Mouse (Mus musculus) adrenal gland, adult 2 months (tissue): ENCODE data around the gene Gm45716. TPM values are rescaled to one million over a fixed set of nuclear protein-coding genes. Genes with fewer than 3 reads are reported as not detected.

Experiments used
- DNase-seq: peaks from one replicate; pipeline ENCODE4 v3.0.0; 2021
- polyA plus RNA-seq: library from polyadenylated mRNA; depleted of rRNA; stranded (reverse); fragments of >200 nt; gene quantifications from 2 replicates; pipeline ENCODE4 v1.2.3, GENCODE M21; 2012
- total RNA-seq, 2 experiments: library from RNA; stranded (reverse); gene quantifications; 2 replicates each; pipeline ENCODE4 v1.2.3; 2021

Gene Gm45716
- total and polyA plus RNA-seq, 3 experiments, result 1.5 to 5.5 (median 3.0) TPM

- DNase-seq, result no peak
These were observed 13.3 kb downstream of the Gm45716 start for GRCm38 (mm10) chr11:90200826-90201225.

GRCm38 (mm10) chr11:90214246-90214645 is 26.8 kb downstream of the Gm45716 start:
- DNase-seq, result no peak

- DNase-seq, result no peak
These were observed 32.7 kb downstream of the Gm45716 start for GRCm38 (mm10) chr11:90220022-90220645.

- no peak for DNase-seq
These were observed 33.3 kb downstream of the Gm45716 start for GRCm38 (mm10) chr11:90220750-90221149.

- peak; percentile 71 for DNase-seq
These were observed 37.5 kb downstream of the Gm45716 start for GRCm38 (mm10) chr11:90224914-90225470.

GRCm38 (mm10) chr11:90227000-90227922 is 39.8 kb downstream of the Gm45716 start:
- DNase-seq, result no peak

GRCm38 (mm10) chr11:90228251-90228949 is 40.9 kb downstream of the Gm45716 start:
- DNase-seq, result no peak

- no peak for DNase-seq
These were observed 42.3 kb downstream of the Gm45716 start for GRCm38 (mm10) chr11:90229800-90230199.

- DNase-seq, result no peak
These were observed 43.2 kb downstream of the Gm45716 start for GRCm38 (mm10) chr11:90230671-90231070.

GRCm38 (mm10) chr11:90231631-90232030 is 44.1 kb downstream of the Gm45716 start:
- DNase-seq, result no peak

GRCm38 (mm10) chr11:90232685-90233084 is 45.2 kb downstream of the Gm45716 start:
- peak; percentile 30 for DNase-seq

- DNase-seq, result no peak
These were observed 47.7 kb downstream of the Gm45716 start for GRCm38 (mm10) chr11:90235221-90235620.

GRCm38 (mm10) chr11:90237616-90238015 is 50.1 kb downstream of the Gm45716 start:
- DNase-seq, result no peak

GRCm38 (mm10) chr11:90238657-90239056 is 51.2 kb downstream of the Gm45716 start:
- DNase-seq, result no peak

- peak; percentile 82 for DNase-seq
These were observed 53.3 kb downstream of the Gm45716 start for GRCm38 (mm10) chr11:90240652-90241330.

GRCm38 (mm10) chr11:90241874-90242273 is 54.4 kb downstream of the Gm45716 start:
- no peak for DNase-seq

GRCm38 (mm10) chr11:90243300-90243699 is 55.8 kb downstream of the Gm45716 start:
- no peak for DNase-seq

GRCm38 (mm10) chr11:90245630-90246029 is 58.1 kb downstream of the Gm45716 start:
- DNase-seq, result no peak

GRCm38 (mm10) chr11:90246676-90247075 is 59.2 kb downstream of the Gm45716 start:
- DNase-seq, result no peak

- no peak for DNase-seq
These were observed 60.3 kb downstream of the Gm45716 start for GRCm38 (mm10) chr11:90247793-90248192.

GRCm38 (mm10) chr11:90249025-90249650 is 61.7 kb downstream of the Gm45716 start, which contains the start of gene Mmd:
Gene Mmd, plus strand, starts transcription at chr11:90249456.
- peak; percentile 99 for DNase-seq
